Mouse (Mus musculus) hindbrain, embryonic 16.5 days (tissue): ENCODE results near the gene Ubxn11. TPM values are rescaled to one million over a fixed set of nuclear protein-coding genes. Genes with fewer than 3 reads are reported as not detected.

Experiments
- ATAC-seq: fragments of 200-750 bp; cut with Nextera tagmentation; 2 replicates; pipeline ENCODE4 v1.8.0; 2017; ENCODE audit warnings: moderate TSS enrichment, moderate library complexity
- H3K27ac ChIP-seq: fragments of 300-500 bp; sonication (generic); 2 replicates; pipeline ENCODE4 v1.5.1; 2014; ENCODE audit warnings: low read depth, mild to moderate bottlenecking, control low read depth, low read length, moderate library complexity
- H3K27me3 ChIP-seq: fragments of 300-500 bp; sonication (generic); replicated peaks from 2 replicates; pipeline ENCODE4 v1.6.1; 2014; ENCODE audit warnings: low read length; ENCODE audit not compliant: control insufficient read depth, insufficient read depth
- H3K36me3 ChIP-seq: fragments of 300-500 bp; sonication (generic); 2 replicates; pipeline ENCODE4 v1.6.1; 2014; ENCODE audit warnings: mild to moderate bottlenecking, low read length, moderate library complexity, mixed read lengths; ENCODE audit not compliant: control insufficient read depth, insufficient read depth
- H3K4me1 ChIP-seq: fragments of 300-500 bp; sonication (generic); 2 replicates; pipeline ENCODE4 v1.6.1; 2014; ENCODE audit warnings: low read depth, low read length; ENCODE audit not compliant: control insufficient read depth, insufficient read depth
- H3K4me2 ChIP-seq: fragments of 300-500 bp; sonication (generic); 2 replicates; pipeline ENCODE4 v1.6.1; 2014; ENCODE audit warnings: mild to moderate bottlenecking, low read length, control low read depth, moderate library complexity
- H3K4me3 ChIP-seq: fragments of 300-500 bp; sonication (generic); 2 replicates; pipeline ENCODE4 v1.5.1; 2014; ENCODE audit warnings: mild to moderate bottlenecking, low read length, control low read depth, moderate library complexity
- H3K9ac ChIP-seq: fragments of 300-500 bp; sonication (generic); 2 replicates; pipeline ENCODE4 v1.6.1; 2014; ENCODE audit warnings: low read depth, mild to moderate bottlenecking, control low read depth, low read length, moderate library complexity
- H3K9me3 ChIP-seq: fragments of 300-500 bp; sonication (generic); 2 replicates; pipeline ENCODE4 v1.6.1; 2014; ENCODE audit warnings: mild to moderate bottlenecking, low read length, moderate library complexity; ENCODE audit not compliant: control insufficient read depth
- WGBS: fragments of 180-500 bp; shearing (Covaris S2); extraction: QIAGEN DNeasy Blood & Tissue Kit; methylation state at CpG from one replicate; pipeline ENCODE4 v1.1.7; 2014; 5-methylcytosine and 5-hydroxymethylcytosine counted together
- polyA plus RNA-seq: library from polyadenylated mRNA; unstranded; fragments of >200 nt; fragmentation: Nextera tagmentation; extraction: Ambion mirVana; gene quantifications from 2 replicates; pipeline ENCODE4 v1.2.1, GENCODE M21; 2015

Ubxn11 gene
- polyA plus RNA-seq, 1 experiment from 2014 or later: 21.5 TPM

DNA sequence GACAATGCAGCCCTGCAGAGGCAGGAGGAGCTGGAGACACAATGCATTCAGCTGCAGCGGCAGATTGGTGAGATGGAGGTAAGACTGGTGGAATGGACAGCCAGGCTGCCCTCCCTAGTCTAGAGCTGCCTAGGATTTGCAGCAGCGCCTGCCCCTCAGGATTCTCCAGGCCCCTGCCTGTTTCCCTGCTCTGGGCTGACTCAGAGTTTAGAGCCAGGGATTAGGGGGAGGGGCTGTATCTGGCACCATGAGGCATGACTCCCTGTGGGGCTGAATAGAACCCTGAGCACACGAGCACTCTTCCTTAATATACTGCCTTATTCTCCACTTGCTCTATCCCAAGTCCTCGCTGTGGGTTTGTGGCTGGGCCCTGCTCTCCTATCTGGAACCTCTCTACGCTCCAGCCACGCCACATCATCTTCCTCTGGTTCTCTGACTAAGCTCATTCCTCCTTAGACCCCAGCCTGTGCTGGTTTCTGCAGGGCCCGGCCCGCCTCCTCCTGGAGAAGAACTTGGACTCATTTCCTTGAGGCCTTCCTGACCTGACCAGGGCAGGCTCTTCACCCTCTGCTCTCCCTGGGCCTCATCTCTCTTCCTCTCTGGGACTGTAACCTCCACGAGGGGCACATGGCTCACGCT is 11.1 kb downstream of the Ubxn11 start:
- H3K4me3 ChIP-seq: no peak overlapping the region
- no peaks in the 10 kb centered on the region for H3K9me3 ChIP-seq
- no peaks in the 10 kb centered on the region for H3K27me3 ChIP-seq
- H3K9ac ChIP-seq: no peak overlapping the region
- no peak overlapping the region for H3K4me2 ChIP-seq
- no peak for ATAC-seq
- H3K36me3 ChIP-seq: no peaks in the 10 kb centered on the region
- H3K4me1 ChIP-seq: no peaks in the 10 kb centered on the region
- 57% methylated on average over 10 of the region's 10 CpGs for WGBS
- H3K27ac ChIP-seq: no peak overlapping the region

DNA sequence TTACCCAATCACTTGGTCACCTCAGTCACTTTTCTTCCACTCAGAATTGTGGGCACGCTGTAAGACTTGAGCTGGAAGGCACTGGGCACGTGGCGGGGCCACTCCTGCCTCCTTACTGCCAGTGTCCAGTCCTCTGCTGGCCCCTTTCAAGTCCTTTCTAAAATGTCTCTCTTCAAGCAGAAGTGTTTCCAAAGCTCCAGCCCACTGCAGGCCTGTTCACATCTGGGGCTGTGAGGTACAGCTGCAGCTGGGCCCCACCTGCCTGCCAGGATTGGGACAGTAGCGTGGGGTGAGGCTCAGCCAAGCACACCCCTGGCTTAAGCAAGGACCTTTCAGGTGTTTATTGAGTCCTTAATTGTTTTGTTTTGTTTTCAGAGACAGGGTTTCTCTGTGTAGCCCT is 11.7 kb downstream of the Ubxn11 start:
- Histone ChIP-seq H3K27me3 (no peaks in the 10 kb centered on the region), H3K36me3 (no peaks in the 10 kb centered on the region), H3K9ac (no peak overlapping the region), H3K4me2 (no peak overlapping the region), H3K4me3 (no peak overlapping the region), H3K27ac (no peak overlapping the region), H3K4me1 (no peaks in the 10 kb centered on the region), H3K9me3 (no peaks in the 10 kb centered on the region)
- no peak for ATAC-seq
- 92% methylated on average over 4 of the region's 4 CpGs for WGBS

DNA sequence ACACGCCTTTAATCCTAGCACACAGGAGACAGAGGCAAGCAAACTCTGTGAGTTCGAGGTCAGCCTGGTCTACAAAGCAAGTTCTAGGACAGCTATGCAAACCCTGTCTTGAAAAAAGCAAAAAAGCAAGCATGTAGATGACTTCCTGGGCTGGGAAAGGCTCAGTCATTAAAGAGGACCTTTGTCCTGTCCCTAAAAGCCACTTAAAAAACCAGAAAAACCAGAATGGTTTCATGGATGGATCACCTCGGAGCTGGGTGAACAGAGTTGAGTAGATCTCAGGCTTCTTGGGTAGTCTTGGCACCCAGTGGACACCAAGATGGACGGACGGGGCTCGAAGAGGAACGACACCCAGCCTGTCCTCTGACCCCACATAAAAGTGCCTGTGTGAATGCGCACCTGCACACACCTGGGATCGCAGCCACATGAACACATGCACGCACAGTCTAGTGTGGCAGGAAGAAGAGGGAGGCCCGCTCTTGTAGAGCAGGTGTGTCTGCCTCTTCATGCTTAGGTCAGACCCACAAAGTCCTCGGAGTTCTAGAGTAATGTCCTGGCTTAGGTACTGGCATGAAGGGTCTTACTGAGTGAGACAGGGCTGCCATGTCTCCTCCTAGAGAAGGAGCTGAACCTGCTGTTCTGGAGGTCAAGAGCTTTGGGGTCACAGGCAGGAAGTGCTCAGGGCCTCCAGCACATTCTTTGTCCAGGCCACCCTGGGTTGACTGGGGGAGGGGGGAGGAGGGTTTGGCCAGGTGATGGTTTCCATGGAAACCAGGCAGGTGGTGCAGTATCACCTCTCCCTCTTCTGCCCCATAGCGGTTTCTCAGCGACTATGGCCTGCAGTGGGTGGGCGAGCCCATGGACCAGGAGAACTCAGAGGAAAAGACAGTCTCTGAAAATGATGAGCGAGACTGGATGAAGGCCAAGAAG is 13.1 kb downstream of the Ubxn11 start:
- H3K4me2 ChIP-seq: no peak overlapping the region
- no peaks in the 10 kb centered on the region for H3K36me3 ChIP-seq
- no peak overlapping the region for H3K27ac ChIP-seq
- H3K4me1 ChIP-seq: no peaks in the 10 kb centered on the region
- no peaks in the 10 kb centered on the region for H3K27me3 ChIP-seq
- no peaks in the 10 kb centered on the region for H3K9me3 ChIP-seq
- 88% methylated on average over 16 of the region's 16 CpGs for WGBS
- no peak overlapping the region; the same call in 1 of the 2 replicates for H3K9ac ChIP-seq
- H3K4me3 ChIP-seq: no peak overlapping the region
- no peak for ATAC-seq

DNA sequence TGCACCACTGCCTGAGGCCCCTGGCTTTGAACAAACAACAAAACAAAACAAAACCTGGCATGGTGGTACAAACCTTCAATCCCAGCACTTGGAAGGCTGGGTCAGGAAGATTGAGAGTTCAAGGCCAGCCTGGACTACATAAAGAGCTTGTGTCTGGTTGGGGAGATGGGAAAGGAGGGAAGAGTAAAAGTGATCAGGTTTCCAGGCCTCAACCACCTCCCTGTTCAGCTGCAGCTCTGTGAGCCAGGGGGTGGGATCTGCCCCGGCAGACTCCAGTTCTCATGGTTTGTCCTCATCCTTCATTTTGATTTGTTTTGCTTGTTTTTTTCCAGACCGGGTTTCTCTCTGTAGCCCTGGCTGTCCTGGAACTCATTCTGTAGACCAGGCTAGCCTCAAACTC is 14.1 kb downstream of the Ubxn11 start:
- no peak for ATAC-seq
- no peak overlapping the region for H3K4me3 ChIP-seq
- no peak overlapping the region for H3K4me2 ChIP-seq
- H3K27ac ChIP-seq: no peak overlapping the region
- H3K36me3 ChIP-seq: no peaks in the 10 kb centered on the region
- no peaks in the 10 kb centered on the region for H3K27me3 ChIP-seq
- H3K9me3 ChIP-seq: no peaks in the 10 kb centered on the region
- no peaks in the 10 kb centered on the region; the same call in 1 of the 2 replicates for H3K4me1 ChIP-seq
- H3K9ac ChIP-seq: no peak overlapping the region
- 89% methylated on average over 2 of the region's 2 CpGs for WGBS

DNA sequence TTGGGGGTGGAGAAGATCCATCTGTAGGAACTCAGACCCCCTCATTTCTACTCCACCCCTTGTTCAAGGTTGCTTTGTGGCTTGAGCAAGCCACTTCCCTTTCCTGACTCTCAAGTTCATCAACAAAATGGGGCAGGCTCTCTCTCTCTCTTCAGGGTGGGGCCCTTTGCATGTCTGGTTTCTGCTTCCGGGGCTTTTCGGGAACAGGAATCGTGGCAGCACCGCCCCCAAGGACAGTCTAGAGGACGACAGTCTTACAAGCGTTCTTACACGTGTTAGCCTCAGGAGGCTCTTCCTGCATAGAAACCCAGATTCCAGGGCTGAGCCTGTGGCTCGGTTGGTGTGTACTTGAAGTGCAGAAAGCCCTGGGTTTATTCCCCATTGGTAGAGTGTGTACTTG is 14.6 kb downstream of the Ubxn11 start:
- Histone ChIP-seq H3K9me3 (no peaks in the 10 kb centered on the region), H3K27me3 (no peaks in the 10 kb centered on the region), H3K9ac (no peak overlapping the region)

DNA sequence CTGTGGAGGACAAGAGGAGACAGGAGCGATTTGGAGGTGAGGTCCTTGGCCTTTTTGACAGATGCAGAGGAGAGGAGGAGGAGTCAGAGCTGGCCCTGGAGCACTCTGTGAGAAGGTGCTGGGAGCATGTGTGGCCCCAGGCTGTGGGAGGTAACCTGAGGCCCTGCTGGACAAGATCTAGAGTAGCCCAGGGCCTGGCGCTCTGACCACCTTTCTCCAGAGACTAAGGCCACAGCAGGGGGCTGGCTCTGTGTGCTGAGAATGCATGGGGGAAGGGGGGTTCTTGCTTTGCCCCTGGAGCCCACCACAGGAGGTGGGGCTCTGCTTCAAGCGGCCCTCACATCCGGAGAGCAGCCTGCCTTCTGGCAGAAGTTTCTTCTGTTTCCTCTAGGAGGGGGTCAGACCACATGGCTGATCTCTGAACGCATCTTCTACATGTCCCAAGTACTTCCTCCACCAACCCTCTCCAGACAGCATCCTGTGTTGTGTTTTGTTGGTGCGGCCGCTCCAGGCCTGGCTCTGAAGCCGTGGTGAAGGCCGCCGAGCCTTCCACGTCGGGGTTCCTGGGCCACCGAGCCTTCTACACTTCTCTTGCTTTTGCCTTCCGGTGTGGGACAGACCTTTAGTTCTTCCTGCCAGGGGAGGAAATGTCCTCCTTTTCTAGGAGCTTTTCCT is 15.9 kb downstream of the Ubxn11 start:
- Histone ChIP-seq H3K9ac (no peak overlapping the region), H3K9me3 (no peaks in the 10 kb centered on the region), H3K27me3 (no peaks in the 10 kb centered on the region), H3K27ac (no peak overlapping the region), H3K36me3 (no peaks in the 10 kb centered on the region), H3K4me2 (no peak overlapping the region), H3K4me3 (no peak overlapping the region), H3K4me1 (no peaks in the 10 kb centered on the region; the same call in 1 of the 2 replicates)
- no peak for ATAC-seq
- WGBS: 76% methylated on average over 14 of the region's 14 CpGs

More for the DNA sequence above, 14.6 kb downstream of the Ubxn11 start:
- Histone ChIP-seq H3K4me1 (no peaks in the 10 kb centered on the region; the same call in 1 of the 2 replicates), H3K4me2 (no peak overlapping the region), H3K4me3 (no peak overlapping the region), H3K36me3 (no peaks in the 10 kb centered on the region), H3K27ac (no peak overlapping the region)
- ATAC-seq: no peak
- WGBS: 87% methylated on average over 8 of the region's 8 CpGs

DNA sequence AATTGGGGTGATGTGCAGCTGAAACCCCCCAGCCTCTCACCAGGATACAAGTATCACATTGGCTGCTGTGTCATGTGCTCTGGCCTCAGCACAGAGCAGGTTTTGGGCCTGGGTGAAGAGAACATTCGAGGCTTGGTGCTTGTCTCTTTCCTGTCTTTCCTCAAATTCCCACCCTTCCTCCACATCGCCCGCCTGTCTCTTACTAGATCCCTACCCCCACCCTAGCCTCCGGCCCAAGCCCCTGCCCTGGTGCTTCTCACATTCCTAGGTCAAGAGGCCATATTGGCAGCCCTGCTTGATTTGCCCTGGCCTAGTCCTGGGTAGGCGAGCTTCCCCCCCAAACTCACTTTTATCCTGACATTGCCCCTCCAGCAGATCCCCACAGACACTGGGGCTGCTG is 16.7 kb downstream of the Ubxn11 start:
- no peak overlapping the region for H3K4me3 ChIP-seq
- H3K9ac ChIP-seq: no peak overlapping the region
- ATAC-seq: no peak
- H3K36me3 ChIP-seq: no peaks in the 10 kb centered on the region
- H3K4me2 ChIP-seq: no peak overlapping the region
- H3K9me3 ChIP-seq: no peaks in the 10 kb centered on the region
- 74% methylated on average over 5 of the region's 5 CpGs for WGBS
- no peaks in the 10 kb centered on the region for H3K27me3 ChIP-seq
- H3K27ac ChIP-seq: no peak overlapping the region
- peaks cover under 1% of the 10 kb centered on the region; the same call in 1 of the 2 replicates for H3K4me1 ChIP-seq

DNA sequence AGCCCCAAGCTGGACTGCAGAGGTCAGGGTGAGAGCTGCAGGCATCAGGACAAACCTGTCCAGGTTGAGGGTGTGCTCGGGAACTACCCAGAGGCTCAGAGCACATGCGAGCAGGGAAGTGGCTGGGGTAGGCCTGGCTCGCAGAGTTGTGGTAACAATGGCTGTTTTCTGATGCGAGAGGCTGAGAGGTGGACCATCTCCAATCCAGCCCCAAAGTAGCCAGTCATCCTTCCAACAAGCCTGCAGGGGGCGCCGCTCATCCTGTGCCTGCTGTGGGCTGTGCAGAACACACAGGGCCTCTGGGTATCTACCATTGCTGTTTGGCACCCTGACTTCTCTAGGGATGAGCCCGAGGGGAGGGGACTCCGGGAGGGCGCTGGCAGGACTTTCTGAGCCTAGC is 17.3 kb downstream of the Ubxn11 start:
- Histone ChIP-seq H3K9me3 (no peaks in the 10 kb centered on the region), H3K27ac (no peak overlapping the region), H3K36me3 (no peaks in the 10 kb centered on the region), H3K27me3 (no peaks in the 10 kb centered on the region), H3K4me1 (peaks cover 3% of the 10 kb centered on the region; the same call in 1 of the 2 replicates), H3K4me3 (no peak overlapping the region), H3K4me2 (no peak overlapping the region), H3K9ac (no peak overlapping the region)
- 67% methylated on average over 9 of the region's 9 CpGs for WGBS
- no peak for ATAC-seq
